Mouse (Mus musculus) hindbrain, embryonic 14.5 days (tissue): Measurements from ENCODE around the gene Dctn1. TPM values are rescaled to one million over a fixed set of nuclear protein-coding genes. Genes with fewer than 3 reads are reported as not detected.

Source experiments
- ATAC-seq: fragments of 200-750 bp; cut with Nextera tagmentation; 2 replicates; pipeline ENCODE4 v1.8.0; 2017; ENCODE audit warnings: moderate number of reproducible peaks, mild to moderate bottlenecking, moderate TSS enrichment, moderate library complexity; ENCODE audit not compliant: low FRiP score
- DNase-seq: peaks from one replicate; pipeline ENCODE4 v3.0.0-alpha.2; 2015; ENCODE audit warnings: low spot score
- H3K27ac ChIP-seq: fragments of 300-500 bp; sonication (generic); 2 replicates; pipeline ENCODE4 v1.5.1; 2014; ENCODE audit warnings: mild to moderate bottlenecking, moderate library complexity
- H3K27me3 ChIP-seq: fragments of 300-500 bp; sonication (generic); 2 replicates; pipeline ENCODE4 v1.6.1; 2014; ENCODE audit warnings: mild to moderate bottlenecking, low read length, mixed read lengths; ENCODE audit not compliant: control insufficient read depth, insufficient read depth
- H3K36me3 ChIP-seq: fragments of 300-500 bp; sonication (generic); replicated peaks from 2 replicates; pipeline ENCODE4 v1.6.1; 2014; ENCODE audit not compliant: control insufficient read depth, insufficient read depth
- H3K4me1 ChIP-seq: fragments of 300-500 bp; sonication (generic); replicated peaks from 2 replicates; pipeline ENCODE4 v1.6.1; 2014; ENCODE audit warnings: antibody characterized with exemption, low read length, mixed read lengths; ENCODE audit not compliant: control insufficient read depth, insufficient read depth
- H3K4me2 ChIP-seq: fragments of 300-500 bp; sonication (generic); replicated peaks from 2 replicates; pipeline ENCODE4 v1.6.1; 2014; ENCODE audit warnings: mild to moderate bottlenecking, moderate library complexity
- H3K4me3 ChIP-seq: fragments of 300-500 bp; sonication (generic); replicated peaks from 2 replicates; pipeline ENCODE4 v1.5.1; 2014; ENCODE audit warnings: mild to moderate bottlenecking, low read length
- H3K9ac ChIP-seq: fragments of 300-500 bp; sonication (generic); 2 replicates; pipeline ENCODE4 v1.6.1; 2014
- H3K9me3 ChIP-seq: fragments of 300-500 bp; sonication (generic); 2 replicates; pipeline ENCODE4 v1.6.1; 2016; ENCODE audit warnings: low read length; ENCODE audit not compliant: control insufficient read depth
- WGBS: fragments of 180-500 bp; shearing (Covaris S2); extraction: QIAGEN DNeasy Blood & Tissue Kit; methylation state at CpG from one replicate; pipeline ENCODE4 v1.1.7; 2014; 5-methylcytosine and 5-hydroxymethylcytosine counted together
- polyA plus RNA-seq: library from polyadenylated mRNA; unstranded; fragments of >200 nt; fragmentation: Nextera tagmentation; extraction: Ambion mirVana; gene quantifications from 2 replicates; pipeline ENCODE4 v1.2.1, GENCODE M21; 2014

Gene Dctn1
- polyA plus RNA-seq, 1 experiment from 2014 or later, result 147 TPM

- DNase-seq (no peak), ATAC-seq (no peak)
- Histone ChIP-seq H3K9me3 (no peaks in the 10 kb centered on the region), H3K36me3 (no peaks in the 10 kb centered on the region), H3K4me2 (peak within 1 kb of the TSS; percentile 59), H3K9ac (peak within 1 kb of the TSS; percentile 45), H3K27ac (peak within 1 kb of the TSS; percentile 89; the same call in 1 of the 2 replicates), H3K4me1 (peaks cover 18% of the 10 kb centered on the region), H3K27me3 (peaks cover 6% of the 10 kb centered on the region; the same call in 1 of the 2 replicates), H3K4me3 (peak within 1 kb of the TSS; percentile 13)
- WGBS, result 68% methylated on average over 7 of the region's 7 CpGs
Observed at GRCm38 (mm10) chr6:83134951-83135513, 30.7 kb upstream of the Dctn1 start, which contains the start of gene Rtkn. Rtkn (plus strand) TSS chr6:83135463.

DNA sequence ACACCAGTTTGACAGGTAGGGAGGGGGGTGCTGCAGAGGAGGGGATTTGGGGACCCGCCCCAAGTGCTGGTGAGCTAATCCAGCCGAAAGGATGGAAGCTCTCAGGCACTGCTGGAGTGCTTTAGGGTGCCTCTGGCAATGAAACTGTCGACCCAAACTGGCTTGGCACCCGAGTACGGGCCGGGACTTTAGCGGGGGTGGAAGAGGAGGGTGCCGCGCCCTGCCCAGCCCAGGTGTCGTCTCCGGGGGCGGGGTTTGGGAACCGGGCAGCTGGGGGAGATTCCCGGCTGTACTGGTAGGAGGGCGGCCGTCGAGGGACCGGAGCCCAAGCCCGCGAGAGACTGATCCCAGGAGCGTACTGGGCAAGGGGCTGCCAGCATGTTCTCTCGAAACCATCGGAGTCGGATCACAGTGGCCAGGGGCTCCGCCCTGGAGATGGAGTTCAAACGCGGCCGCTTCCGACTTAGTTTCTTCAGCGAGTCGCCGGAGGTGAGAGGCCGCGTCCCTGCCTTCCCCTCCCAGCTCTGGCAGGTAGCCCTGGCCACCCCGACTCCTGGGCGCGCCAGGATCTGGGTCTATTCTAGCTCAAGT is 30.1 kb upstream of the Dctn1 start:
- 4% methylated on average over 37 of the region's 37 CpGs for WGBS
- Histone ChIP-seq H3K36me3 (no peaks in the 10 kb centered on the region), H3K27ac (no peak overlapping the region), H3K9me3 (no peaks in the 10 kb centered on the region), H3K4me2 (peak overlapping the region; percentile 59), H3K4me1 (peaks cover 18% of the 10 kb centered on the region), H3K4me3 (peak overlapping the region; percentile 13), H3K27me3 (peaks cover 6% of the 10 kb centered on the region; the same call in 1 of the 2 replicates), H3K9ac (peak overlapping the region; percentile 45)
- DNase-seq (no peak), ATAC-seq (no peak)

GRCm38 (mm10) chr6:83136291-83136880 is 29.3 kb upstream of the Dctn1 start:
- Histone ChIP-seq H3K27me3 (peaks cover 6% of the 10 kb centered on the region; the same call in 1 of the 2 replicates), H3K9ac (peak overlapping the region; percentile 64), H3K36me3 (no peaks in the 10 kb centered on the region), H3K4me2 (peak overlapping the region; percentile 59), H3K27ac (peak overlapping the region; percentile 89), H3K9me3 (no peaks in the 10 kb centered on the region), H3K4me1 (peaks cover 18% of the 10 kb centered on the region), H3K4me3 (peak overlapping the region; percentile 36)
- DNase-seq (no peak), ATAC-seq (no peak)
- WGBS, result 14% methylated on average over 5 of the region's 5 CpGs

- Histone ChIP-seq H3K27me3 (peaks cover 6% of the 10 kb centered on the region; the same call in 1 of the 2 replicates), H3K4me2 (peak overlapping the region; percentile 59), H3K4me3 (peak overlapping the region; percentile 36), H3K9ac (peak overlapping the region; percentile 64), H3K36me3 (no peaks in the 10 kb centered on the region), H3K27ac (peak overlapping the region; percentile 89), H3K9me3 (no peaks in the 10 kb centered on the region), H3K4me1 (peaks cover 21% of the 10 kb centered on the region)
- ATAC-seq (peak; percentile 73), DNase-seq (peak; percentile 59)
- under 1% methylated on average over 25 of the region's 26 CpGs for WGBS
Observed at GRCm38 (mm10) chr6:83136881-83137575, 28.7 kb upstream of the Dctn1 start.

- H3K4me3 ChIP-seq, result peak overlapping the region; percentile 36
- H3K9me3 ChIP-seq, result no peaks in the 10 kb centered on the region
- ATAC-seq (peak; percentile 43; the same call in 1 of the 2 replicates), DNase-seq (peak; percentile 54)
- peak overlapping the region; percentile 89 for H3K27ac ChIP-seq
- WGBS, result 0% methylated on average over 12 of the region's 12 CpGs
- peaks cover 6% of the 10 kb centered on the region; the same call in 1 of the 2 replicates for H3K27me3 ChIP-seq
- peak overlapping the region; percentile 64 for H3K9ac ChIP-seq
- peaks cover 27% of the 10 kb centered on the region for H3K4me1 ChIP-seq
- H3K4me2 ChIP-seq, result peak overlapping the region; percentile 59
- no peaks in the 10 kb centered on the region for H3K36me3 ChIP-seq
Observed at GRCm38 (mm10) chr6:83137576-83137950, 28.2 kb upstream of the Dctn1 start.

GRCm38 (mm10) chr6:83138056-83138455 is 27.7 kb upstream of the Dctn1 start:
- H3K4me1 ChIP-seq, result peaks cover 30% of the 10 kb centered on the region

GRCm38 (mm10) chr6:83140044-83140443 is 25.7 kb upstream of the Dctn1 start:
- Histone ChIP-seq H3K4me2 (no peak overlapping the region), H3K4me1 (peaks cover 32% of the 10 kb centered on the region), H3K27ac (no peak overlapping the region), H3K36me3 (no peaks in the 10 kb centered on the region), H3K4me3 (no peak overlapping the region), H3K9ac (no peak overlapping the region), H3K9me3 (no peaks in the 10 kb centered on the region), H3K27me3 (peaks cover 6% of the 10 kb centered on the region; the same call in 1 of the 2 replicates)
- DNase-seq (no peak), ATAC-seq (no peak)
- WGBS, result 89% methylated on average over 8 of the region's 8 CpGs

More at GRCm38 (mm10) chr6:83138056-83138455, 27.7 kb upstream of the Dctn1 start:
- peak overlapping the region; percentile 64 for H3K9ac ChIP-seq
- DNase-seq (no peak), ATAC-seq (peak; percentile 21; the same call in 1 of the 2 replicates)
- H3K27ac ChIP-seq, result peak overlapping the region; percentile 89
- peak overlapping the region; percentile 36 for H3K4me3 ChIP-seq
- H3K27me3 ChIP-seq, result peaks cover 6% of the 10 kb centered on the region; the same call in 1 of the 2 replicates
- H3K36me3 ChIP-seq, result no peaks in the 10 kb centered on the region
- WGBS, result under 1% methylated on average over 11 of the region's 11 CpGs
- H3K4me2 ChIP-seq, result peak overlapping the region; percentile 59
- H3K9me3 ChIP-seq, result no peaks in the 10 kb centered on the region

- 27% methylated on average over 4 of the region's 4 CpGs for WGBS
- H3K9ac ChIP-seq, result peak overlapping the region; percentile 58; the same call in 1 of the 2 replicates
- no peak for ATAC-seq
Observed at GRCm38 (mm10) chr6:83141636-83142035, 24.1 kb upstream of the Dctn1 start.

More at GRCm38 (mm10) chr6:83141636-83142035, 24.1 kb upstream of the Dctn1 start:
- no peaks in the 10 kb centered on the region for H3K27me3 ChIP-seq
- H3K4me1 ChIP-seq, result peaks cover 32% of the 10 kb centered on the region
- H3K27ac ChIP-seq, result no peak overlapping the region
- no peaks in the 10 kb centered on the region for H3K9me3 ChIP-seq
- no peak for DNase-seq
- H3K4me3 ChIP-seq, result no peak overlapping the region; the same call in 1 of the 2 replicates
- H3K4me2 ChIP-seq, result peak overlapping the region; percentile 60
- no peaks in the 10 kb centered on the region for H3K36me3 ChIP-seq
